Mouse (Mus musculus): ENCODE measurements at regions not wholly inside any gene's neighbourhood (a gene's known extent, or its start where the extent isn't known, plus 50 kb on each side); places are given as distances from the start of the nearest gene placed in this dataset.

GRCm38 (mm10) chr13:90358149-90358548, 268.7 kb upstream of the Xrcc4 start:
- 65% methylated on average over 1 of the region's 1 CpGs for WGBS
- no peak for DNase-seq
- H3K36me3 ChIP-seq (ENCODE audit: control insufficient read depth, insufficient read depth, low read length) = no peaks in the 10 kb centered on the region
- no peaks in the 10 kb centered on the region for H3K4me1 ChIP-seq (ENCODE audit: control insufficient read depth, insufficient read depth, low read length)
- H3K4me3 ChIP-seq (ENCODE audit: insufficient read depth, low read depth, low read length) = no peak overlapping the region
- H3K27me3 ChIP-seq (replicated peaks; ENCODE audit: control insufficient read depth, insufficient read depth, low read length) = no peaks in the 10 kb centered on the region
- no peak for TF ChIP-seq POLR2A (IDR thresholded peaks at IDR 0.05; ENCODE audit: low read depth, low read length)
- TF ChIP-seq CTCF (conservative IDR thresholded peaks at IDR 0.05; ENCODE audit: insufficient read depth, insufficient read length, low read depth, low read length) = no peak
- H3K27ac ChIP-seq (ENCODE audit: insufficient read depth, low read depth, low read length) = no peak overlapping the region

- Histone ChIP-seq H3K36me3 (ENCODE audit: control insufficient read depth, insufficient read depth, low read length) (no peaks in the 10 kb centered on the region), H3K4me3 (ENCODE audit: insufficient read depth, low read depth, low read length) (no peak overlapping the region), H3K4me1 (ENCODE audit: control insufficient read depth, insufficient read depth, low read length) (no peaks in the 10 kb centered on the region), H3K27ac (ENCODE audit: insufficient read depth, low read depth, low read length) (no peak overlapping the region), H3K27me3 (replicated peaks; ENCODE audit: control insufficient read depth, insufficient read depth, low read length) (no peaks in the 10 kb centered on the region)
- no peak for DNase-seq
- TF ChIP-seq CTCF (conservative IDR thresholded peaks at IDR 0.05; ENCODE audit: insufficient read depth, insufficient read length, low read depth, low read length) (no peak), POLR2A (IDR thresholded peaks at IDR 0.05; ENCODE audit: low read depth, low read length) (no peak)
- WGBS = 98% methylated on average over 1 of the region's 1 CpGs
Observed at GRCm38 (mm10) chr13:90355602-90356001, 266.2 kb upstream of the Xrcc4 start.

- H3K36me3 ChIP-seq (ENCODE audit: control insufficient read depth, insufficient read depth, low read length) = no peaks in the 10 kb centered on the region
- H3K27ac ChIP-seq (ENCODE audit: insufficient read depth, low read depth, low read length) = no peak overlapping the region
- no peaks in the 10 kb centered on the region for H3K27me3 ChIP-seq (replicated peaks; ENCODE audit: control insufficient read depth, insufficient read depth, low read length)
- DNase-seq = no peak
- 67% methylated on average over 4 of the region's 4 CpGs for WGBS
- no peak for TF ChIP-seq POLR2A (IDR thresholded peaks at IDR 0.05; ENCODE audit: low read depth, low read length)
- no peak for TF ChIP-seq CTCF (conservative IDR thresholded peaks at IDR 0.05; ENCODE audit: insufficient read depth, insufficient read length, low read depth, low read length)
- no peaks in the 10 kb centered on the region for H3K4me1 ChIP-seq (ENCODE audit: control insufficient read depth, insufficient read depth, low read length)
- H3K4me3 ChIP-seq (ENCODE audit: insufficient read depth, low read depth, low read length) = no peak overlapping the region
Observed at GRCm38 (mm10) chr13:90342823-90343222, 253.4 kb upstream of the Xrcc4 start.

GRCm38 (mm10) chr13:90341597-90342212, 252.3 kb upstream of the Xrcc4 start:
- TF ChIP-seq CTCF (conservative IDR thresholded peaks at IDR 0.05; ENCODE audit: insufficient read depth, insufficient read length, low read depth, low read length) (no peak), POLR2A (IDR thresholded peaks at IDR 0.05; ENCODE audit: low read depth, low read length) (no peak)
- DNase-seq = no peak
- H3K4me1 ChIP-seq (ENCODE audit: control insufficient read depth, insufficient read depth, low read length) = no peaks in the 10 kb centered on the region
- H3K36me3 ChIP-seq (ENCODE audit: control insufficient read depth, insufficient read depth, low read length) = no peaks in the 10 kb centered on the region
- no peaks in the 10 kb centered on the region for H3K27me3 ChIP-seq (replicated peaks; ENCODE audit: control insufficient read depth, insufficient read depth, low read length)
- 80% methylated on average over 8 of the region's 8 CpGs for WGBS
- H3K4me3 ChIP-seq (ENCODE audit: insufficient read depth, low read depth, low read length) = no peak overlapping the region
- H3K27ac ChIP-seq (ENCODE audit: insufficient read depth, low read depth, low read length) = no peak overlapping the region

- H3K27me3 ChIP-seq (replicated peaks; ENCODE audit: control insufficient read depth, insufficient read depth, low read length) = no peaks in the 10 kb centered on the region
- DNase-seq = no peak
- no peak overlapping the region for H3K27ac ChIP-seq (ENCODE audit: insufficient read depth, low read depth, low read length)
- no peak overlapping the region for H3K4me3 ChIP-seq (ENCODE audit: insufficient read depth, low read depth, low read length)
- no peaks in the 10 kb centered on the region for H3K4me1 ChIP-seq (ENCODE audit: control insufficient read depth, insufficient read depth, low read length)
- WGBS = 70% methylated on average over 2 of the region's 2 CpGs
- no peaks in the 10 kb centered on the region for H3K36me3 ChIP-seq (ENCODE audit: control insufficient read depth, insufficient read depth, low read length)
- TF ChIP-seq CTCF (conservative IDR thresholded peaks at IDR 0.05; ENCODE audit: insufficient read depth, insufficient read length, low read depth, low read length) = no peak
- no peak for TF ChIP-seq POLR2A (IDR thresholded peaks at IDR 0.05; ENCODE audit: low read depth, low read length)
Observed at GRCm38 (mm10) chr13:90340647-90341160, 251.3 kb upstream of the Xrcc4 start.

- TF ChIP-seq POLR2A (IDR thresholded peaks at IDR 0.05; ENCODE audit: low read depth, low read length) (no peak), CTCF (conservative IDR thresholded peaks at IDR 0.05; ENCODE audit: insufficient read depth, insufficient read length, low read depth, low read length) (no peak)
- Histone ChIP-seq H3K4me3 (ENCODE audit: insufficient read depth, low read depth, low read length) (no peak overlapping the region), H3K36me3 (ENCODE audit: control insufficient read depth, insufficient read depth, low read length) (no peaks in the 10 kb centered on the region), H3K27me3 (replicated peaks; ENCODE audit: control insufficient read depth, insufficient read depth, low read length) (no peaks in the 10 kb centered on the region; the same call in 1 of the 2 replicates), H3K4me1 (ENCODE audit: control insufficient read depth, insufficient read depth, low read length) (no peaks in the 10 kb centered on the region), H3K27ac (ENCODE audit: insufficient read depth, low read depth, low read length) (no peak overlapping the region)
- 88% methylated on average over 1 of the region's 1 CpGs for WGBS
- DNase-seq = no peak
Observed at GRCm38 (mm10) chr13:90337591-90337990, 248.2 kb upstream of the Xrcc4 start.

GRCm38 (mm10) chr13:90335741-90336037, 246.3 kb upstream of the Xrcc4 start:
- H3K4me3 ChIP-seq (ENCODE audit: insufficient read depth, low read depth, low read length) = no peak overlapping the region
- no peak for DNase-seq
- 59% methylated on average over 3 of the region's 3 CpGs for WGBS
- H3K4me1 ChIP-seq (ENCODE audit: control insufficient read depth, insufficient read depth, low read length) = no peaks in the 10 kb centered on the region
- no peak overlapping the region for H3K27ac ChIP-seq (ENCODE audit: insufficient read depth, low read depth, low read length)
- no peak for TF ChIP-seq CTCF (conservative IDR thresholded peaks at IDR 0.05; ENCODE audit: insufficient read depth, insufficient read length, low read depth, low read length)
- no peak for TF ChIP-seq POLR2A (IDR thresholded peaks at IDR 0.05; ENCODE audit: low read depth, low read length)
- no peaks in the 10 kb centered on the region; the same call in 1 of the 2 replicates for H3K27me3 ChIP-seq (replicated peaks; ENCODE audit: control insufficient read depth, insufficient read depth, low read length)
- no peaks in the 10 kb centered on the region for H3K36me3 ChIP-seq (ENCODE audit: control insufficient read depth, insufficient read depth, low read length)
